Mouse (Mus musculus): ENCODE measurements around the gene Syt6. TPM values are rescaled to one million over a fixed set of nuclear protein-coding genes. Genes with fewer than 3 reads are reported as not detected.

The Syt6 gene
- polyA plus RNA-seq (2014; fragmentation: Nextera tagmentation; extraction: Ambion mirVana) = 0.14 TPM in 1 of 2 replicates, not detected in the other

- no peaks in the 10 kb centered on the region for H3K36me3 ChIP-seq (ENCODE audit: control insufficient read depth, insufficient read depth, low read length)
- peaks cover 3 to 16% of the 10 kb centered on the region in 2 experiments; a peak in 2 of 4 replicates for H3K4me1 ChIP-seq (ENCODE audit: control insufficient read depth in 2 of 2, insufficient read depth in 2 of 2, low read length in 2 of 2)
- no peak within 1 kb of the TSS for H3K27ac ChIP-seq (replicated peaks in 1 of 2; ENCODE audit: control insufficient read depth in 1 of 2, insufficient read depth in 1 of 2, low read depth in 2 of 2, low read length in 2 of 2)
- peak within 1 kb of the TSS; percentile 84 for H3K4me2 ChIP-seq (ENCODE audit: low read length)
- H3K27me3 ChIP-seq (ENCODE audit: control insufficient read depth, insufficient read depth, low read length) = peaks cover 74% of the 10 kb centered on the region
- H3K9me3 ChIP-seq (ENCODE audit: control insufficient read depth, low read length) = no peaks in the 10 kb centered on the region
- no peak for ATAC-seq (ENCODE audit: insufficient number of reproducible peaks, insufficient read depth, low FRiP score, low read depth)
- H3K4me3 ChIP-seq (ENCODE audit: control insufficient read depth in 1 of 2, insufficient read depth in 1 of 2, low read depth in 1 of 2, low read length in 2 of 2) = peak within 1 kb of the TSS; percentile 32 to 47
- WGBS = 2% methylated on average over 42 of the region's 44 CpGs
- 0 out of 2 replicates have a peak within 1 kb of the TSS, but pooled peaks have one; percentile 1 for H3K9ac ChIP-seq (ENCODE audit: low read length)
These were observed at the start of gene Syt6 for GRCm38 (mm10) chr3:103575156-103575892. TSS of gene Syt6 (plus strand) at chr3:103575231.

GRCm38 (mm10) chr3:103526201-103526704 lies 48.8 kb upstream of the Syt6 start:
- Histone ChIP-seq H3K4me3 (ENCODE audit: control insufficient read depth in 1 of 2, insufficient read depth in 1 of 2, low read depth in 1 of 2, low read length in 2 of 2) (no peak overlapping the region), H3K9ac (ENCODE audit: low read length) (no peak overlapping the region), H3K4me1 (ENCODE audit: control insufficient read depth in 2 of 2, insufficient read depth in 2 of 2, low read length in 2 of 2) (no peaks in the 10 kb centered on the region), H3K4me2 (ENCODE audit: low read length) (no peak overlapping the region), H3K36me3 (ENCODE audit: control insufficient read depth, insufficient read depth, low read length) (no peaks in the 10 kb centered on the region), H3K27me3 (ENCODE audit: control insufficient read depth, insufficient read depth, low read length) (no peaks in the 10 kb centered on the region), H3K27ac (replicated peaks in 1 of 2; ENCODE audit: control insufficient read depth in 1 of 2, insufficient read depth in 1 of 2, low read depth in 2 of 2, low read length in 2 of 2) (no peak overlapping the region), H3K9me3 (ENCODE audit: control insufficient read depth, low read length) (no peaks in the 10 kb centered on the region)
- no peak for ATAC-seq (ENCODE audit: insufficient number of reproducible peaks, insufficient read depth, low FRiP score, low read depth)
- WGBS = 66% methylated on average over 4 of the region's 4 CpGs

- 30% methylated on average over 2 of the region's 2 CpGs for WGBS
These were observed 48.2 kb upstream of the Syt6 start for GRCm38 (mm10) chr3:103526864-103527263.

GRCm38 (mm10) chr3:103534036-103534435 lies 41.0 kb upstream of the Syt6 start:
- no peak for ATAC-seq (ENCODE audit: insufficient number of reproducible peaks, insufficient read depth, low FRiP score, low read depth)
- Histone ChIP-seq H3K27ac (replicated peaks in 1 of 2; ENCODE audit: control insufficient read depth in 1 of 2, insufficient read depth in 1 of 2, low read depth in 2 of 2, low read length in 2 of 2) (no peak overlapping the region), H3K4me1 (ENCODE audit: control insufficient read depth in 2 of 2, insufficient read depth in 2 of 2, low read length in 2 of 2) (peaks cover 0 to 2% of the 10 kb centered on the region in 2 experiments; a peak in 2 of 4 replicates), H3K9ac (ENCODE audit: low read length) (no peak overlapping the region), H3K36me3 (ENCODE audit: control insufficient read depth, insufficient read depth, low read length) (no peaks in the 10 kb centered on the region), H3K4me2 (ENCODE audit: low read length) (no peak overlapping the region), H3K27me3 (ENCODE audit: control insufficient read depth, insufficient read depth, low read length) (no peaks in the 10 kb centered on the region), H3K4me3 (ENCODE audit: control insufficient read depth in 1 of 2, insufficient read depth in 1 of 2, low read depth in 1 of 2, low read length in 2 of 2) (no peak overlapping the region), H3K9me3 (ENCODE audit: control insufficient read depth, low read length) (no peaks in the 10 kb centered on the region)
- 89% methylated on average over 9 of the region's 9 CpGs for WGBS

More at GRCm38 (mm10) chr3:103526864-103527263, 48.2 kb upstream of the Syt6 start:
- no peaks in the 10 kb centered on the region for H3K36me3 ChIP-seq (ENCODE audit: control insufficient read depth, insufficient read depth, low read length)
- H3K4me1 ChIP-seq (ENCODE audit: control insufficient read depth in 2 of 2, insufficient read depth in 2 of 2, low read length in 2 of 2) = no peaks in the 10 kb centered on the region; a peak in 1 of 4 replicates
- H3K9me3 ChIP-seq (ENCODE audit: control insufficient read depth, low read length) = no peaks in the 10 kb centered on the region
- H3K9ac ChIP-seq (ENCODE audit: low read length) = no peak overlapping the region
- ATAC-seq (ENCODE audit: insufficient number of reproducible peaks, insufficient read depth, low FRiP score, low read depth) = 0 out of 2 replicates have a peak, but pooled peaks have one; percentile 13
- H3K4me3 ChIP-seq (ENCODE audit: control insufficient read depth in 1 of 2, insufficient read depth in 1 of 2, low read depth in 1 of 2, low read length in 2 of 2) = no peak overlapping the region
- H3K27me3 ChIP-seq (ENCODE audit: control insufficient read depth, insufficient read depth, low read length) = no peaks in the 10 kb centered on the region
- H3K27ac ChIP-seq (replicated peaks in 1 of 2; ENCODE audit: control insufficient read depth in 1 of 2, insufficient read depth in 1 of 2, low read depth in 2 of 2, low read length in 2 of 2) = no peak overlapping the region
- no peak overlapping the region for H3K4me2 ChIP-seq (ENCODE audit: low read length)

GRCm38 (mm10) chr3:103535207-103535606 lies 39.8 kb upstream of the Syt6 start:
- WGBS = 64% methylated on average over 5 of the region's 5 CpGs
- Histone ChIP-seq H3K4me3 (ENCODE audit: control insufficient read depth in 1 of 2, insufficient read depth in 1 of 2, low read depth in 1 of 2, low read length in 2 of 2) (no peak overlapping the region), H3K27ac (replicated peaks in 1 of 2; ENCODE audit: control insufficient read depth in 1 of 2, insufficient read depth in 1 of 2, low read depth in 2 of 2, low read length in 2 of 2) (no peak overlapping the region), H3K4me2 (ENCODE audit: low read length) (no peak overlapping the region), H3K9ac (ENCODE audit: low read length) (no peak overlapping the region), H3K36me3 (ENCODE audit: control insufficient read depth, insufficient read depth, low read length) (no peaks in the 10 kb centered on the region), H3K9me3 (ENCODE audit: control insufficient read depth, low read length) (no peaks in the 10 kb centered on the region), H3K27me3 (ENCODE audit: control insufficient read depth, insufficient read depth, low read length) (no peaks in the 10 kb centered on the region), H3K4me1 (ENCODE audit: control insufficient read depth in 2 of 2, insufficient read depth in 2 of 2, low read length in 2 of 2) (peaks cover 0 to 2% of the 10 kb centered on the region in 2 experiments; a peak in 2 of 4 replicates)
- no peak for ATAC-seq (ENCODE audit: insufficient number of reproducible peaks, insufficient read depth, low FRiP score, low read depth)

- no peaks in the 10 kb centered on the region for H3K36me3 ChIP-seq (ENCODE audit: control insufficient read depth, insufficient read depth, low read length)
- WGBS = 51% methylated on average over 7 of the region's 7 CpGs
These were observed 35.9 kb upstream of the Syt6 start for GRCm38 (mm10) chr3:103539148-103539547.

GRCm38 (mm10) chr3:103546166-103546565 lies 28.9 kb upstream of the Syt6 start:
- H3K27ac ChIP-seq (replicated peaks in 1 of 2; ENCODE audit: control insufficient read depth in 1 of 2, insufficient read depth in 1 of 2, low read depth in 2 of 2, low read length in 2 of 2) = no peak overlapping the region
- no peak overlapping the region for H3K4me2 ChIP-seq (ENCODE audit: low read length)
- H3K9ac ChIP-seq (ENCODE audit: low read length) = no peak overlapping the region
- no peaks in the 10 kb centered on the region for H3K9me3 ChIP-seq (ENCODE audit: control insufficient read depth, low read length)
- 49% methylated on average over 2 of the region's 2 CpGs for WGBS
- H3K4me3 ChIP-seq (ENCODE audit: control insufficient read depth in 1 of 2, insufficient read depth in 1 of 2, low read depth in 1 of 2, low read length in 2 of 2) = no peak overlapping the region
- ATAC-seq (ENCODE audit: insufficient number of reproducible peaks, insufficient read depth, low FRiP score, low read depth) = no peak
- H3K27me3 ChIP-seq (ENCODE audit: control insufficient read depth, insufficient read depth, low read length) = no peaks in the 10 kb centered on the region
- no peaks in the 10 kb centered on the region for H3K36me3 ChIP-seq (ENCODE audit: control insufficient read depth, insufficient read depth, low read length)
- peaks cover 2 to 5% of the 10 kb centered on the region in 2 experiments; a peak in 2 of 4 replicates for H3K4me1 ChIP-seq (ENCODE audit: control insufficient read depth in 2 of 2, insufficient read depth in 2 of 2, low read length in 2 of 2)

More at GRCm38 (mm10) chr3:103539148-103539547, 35.9 kb upstream of the Syt6 start:
- Histone ChIP-seq H3K27ac (replicated peaks in 1 of 2; ENCODE audit: control insufficient read depth in 1 of 2, insufficient read depth in 1 of 2, low read depth in 2 of 2, low read length in 2 of 2) (no peak overlapping the region), H3K4me3 (ENCODE audit: control insufficient read depth in 1 of 2, insufficient read depth in 1 of 2, low read depth in 1 of 2, low read length in 2 of 2) (no peak overlapping the region), H3K9ac (ENCODE audit: low read length) (no peak overlapping the region), H3K4me2 (ENCODE audit: low read length) (no peak overlapping the region), H3K4me1 (ENCODE audit: control insufficient read depth in 2 of 2, insufficient read depth in 2 of 2, low read length in 2 of 2) (no peaks in the 10 kb centered on the region), H3K27me3 (ENCODE audit: control insufficient read depth, insufficient read depth, low read length) (no peaks in the 10 kb centered on the region), H3K9me3 (ENCODE audit: control insufficient read depth, low read length) (no peaks in the 10 kb centered on the region)
- no peak for ATAC-seq (ENCODE audit: insufficient number of reproducible peaks, insufficient read depth, low FRiP score, low read depth)
